Mouse (Mus musculus): ENCODE measurements at regions not wholly inside any gene's neighbourhood (a gene's known extent, or its start where the extent isn't known, plus 50 kb on each side); places are given as distances from the start of the nearest gene placed in this dataset.
A peak's percentile ranks its signal among the peaks of the same experiment; 100 is the strongest.

DNA sequence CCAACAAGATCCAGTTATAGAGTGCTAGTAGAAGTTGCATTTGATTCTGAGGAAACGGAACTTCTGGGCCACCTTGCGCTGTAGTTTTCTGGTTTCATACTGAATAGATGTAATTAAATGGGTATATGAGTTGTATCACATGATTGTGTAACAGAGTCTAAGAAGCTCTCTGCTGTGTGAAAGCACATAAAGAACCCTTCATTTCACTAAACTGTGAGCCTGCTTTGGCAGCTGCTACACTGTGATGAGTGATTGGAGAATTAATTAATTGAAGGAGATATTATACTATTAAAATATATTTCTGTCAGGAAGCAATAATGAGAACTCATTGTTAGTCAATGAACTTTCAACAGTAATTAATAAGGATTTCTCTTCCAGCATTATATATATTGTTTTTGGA lies 369.8 kb upstream of the Fbxo33 start:
- DNase-seq: no peak

DNA sequence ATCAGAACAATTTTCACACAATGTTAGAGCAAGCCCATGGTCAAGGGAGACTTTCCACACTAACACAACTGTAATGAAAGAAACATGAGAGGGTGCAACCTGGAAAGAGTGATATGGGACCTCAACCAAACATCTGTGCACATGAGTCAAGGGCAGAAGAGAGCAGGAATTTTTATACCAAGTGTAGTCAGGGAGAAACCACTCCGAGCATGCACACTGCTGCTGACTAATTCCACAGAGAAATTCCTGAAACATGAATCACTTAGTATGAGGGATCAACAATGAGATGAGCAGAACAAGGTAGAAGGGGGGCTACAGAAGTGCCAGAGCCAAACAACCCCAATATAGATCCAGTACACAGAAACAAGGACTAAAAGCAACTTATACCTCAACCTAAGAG lies 363.1 kb upstream of the Fbxo33 start:
- no peak for DNase-seq

DNA sequence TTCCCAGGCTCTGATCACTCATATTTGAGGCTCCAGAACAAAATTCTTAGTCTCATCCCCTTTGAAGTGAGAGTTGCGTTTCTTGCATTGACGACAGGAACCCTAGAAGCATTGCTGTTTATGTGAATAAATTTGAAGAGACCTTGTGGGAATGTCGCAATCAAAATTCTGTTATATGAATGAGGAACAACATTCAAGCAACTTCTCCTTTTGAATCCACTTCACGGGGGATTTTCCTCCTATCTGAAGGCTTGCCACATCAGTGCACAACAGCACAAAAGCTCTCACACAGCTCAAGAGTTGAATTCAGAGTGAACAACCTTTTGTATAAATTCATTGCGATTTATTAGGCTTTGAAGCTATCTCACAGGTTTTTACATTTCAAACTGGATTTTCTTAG lies 360.2 kb upstream of the Fbxo33 start:
- no peak for DNase-seq

DNA sequence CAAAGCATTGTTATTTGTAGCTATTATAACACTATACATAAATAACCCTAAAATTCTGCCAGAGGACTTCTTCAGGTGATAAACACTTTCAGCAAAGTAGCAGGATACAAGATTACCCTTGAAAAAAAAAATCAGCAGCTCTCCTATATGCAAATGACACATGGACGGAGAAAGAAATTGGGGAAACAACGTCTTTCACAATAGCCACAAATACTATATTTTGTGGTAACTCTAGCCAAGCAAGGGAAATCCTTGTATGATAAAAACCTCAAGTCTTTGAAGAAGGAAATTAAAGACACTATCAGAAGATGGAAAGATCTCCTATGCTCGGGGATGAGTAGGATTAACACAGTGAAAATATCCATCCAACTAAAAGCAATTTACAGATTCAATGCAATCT lies 344.4 kb upstream of the Fbxo33 start:
- DNase-seq: no peak

DNA sequence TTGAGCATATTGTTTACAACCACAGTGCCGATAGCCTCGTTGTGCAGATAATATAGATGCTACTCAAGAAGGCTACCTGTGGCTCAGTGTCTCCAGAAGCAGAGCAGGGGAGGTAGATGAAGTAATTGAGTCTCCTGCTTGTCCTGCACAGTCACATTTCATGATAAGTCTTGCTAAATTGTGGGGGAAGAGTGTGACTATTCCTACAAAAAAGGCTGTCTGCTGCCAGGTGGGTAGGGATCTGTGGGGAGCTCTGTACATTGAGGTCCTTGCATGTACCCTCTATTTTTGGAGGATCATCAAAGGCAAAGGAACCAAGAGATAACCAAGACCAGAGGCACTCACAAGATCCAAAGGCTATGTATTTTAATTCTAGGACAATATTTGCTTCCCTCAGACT lies 320.3 kb upstream of the Fbxo33 start:
- no peak for DNase-seq

DNA sequence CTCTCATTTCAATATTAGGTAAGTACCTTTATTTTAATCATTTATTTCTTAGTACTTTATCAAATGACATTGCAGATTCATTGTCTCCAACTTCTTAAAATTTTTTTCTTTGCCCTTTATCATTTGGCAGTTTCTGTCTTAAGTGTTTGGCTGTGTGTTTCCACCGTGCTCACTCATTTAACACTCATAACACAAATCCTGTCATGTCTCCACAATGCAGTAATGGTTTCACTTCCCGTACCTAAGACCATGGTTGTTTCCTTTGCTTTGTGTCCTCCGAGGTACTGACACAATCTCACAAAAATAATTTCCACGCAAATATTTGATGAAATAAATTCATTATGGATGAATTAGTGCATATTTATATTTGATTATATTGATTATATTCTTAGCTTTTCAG lies 311.0 kb upstream of the Fbxo33 start:
- no peak for DNase-seq

DNA sequence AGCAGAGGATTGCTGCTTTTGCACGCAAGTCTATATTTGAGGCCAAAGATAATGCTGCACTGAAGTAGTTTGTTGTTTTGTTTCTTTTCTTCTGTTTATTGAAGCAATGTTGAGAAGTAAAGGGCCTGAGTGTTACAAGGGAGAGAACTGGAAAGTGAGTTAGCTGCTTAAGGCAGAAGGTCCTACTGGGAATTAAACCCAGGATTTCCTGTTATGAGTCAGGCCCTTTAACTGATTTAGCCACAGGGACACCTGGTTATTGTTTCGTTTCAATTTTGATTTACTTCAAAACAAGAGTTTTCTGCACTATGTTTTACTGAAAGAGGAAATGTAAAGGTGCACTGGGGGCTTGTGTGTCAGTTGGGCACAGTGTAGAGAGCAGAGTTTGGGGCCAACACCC lies 303.8 kb upstream of the Fbxo33 start:
- no peak for DNase-seq

DNA sequence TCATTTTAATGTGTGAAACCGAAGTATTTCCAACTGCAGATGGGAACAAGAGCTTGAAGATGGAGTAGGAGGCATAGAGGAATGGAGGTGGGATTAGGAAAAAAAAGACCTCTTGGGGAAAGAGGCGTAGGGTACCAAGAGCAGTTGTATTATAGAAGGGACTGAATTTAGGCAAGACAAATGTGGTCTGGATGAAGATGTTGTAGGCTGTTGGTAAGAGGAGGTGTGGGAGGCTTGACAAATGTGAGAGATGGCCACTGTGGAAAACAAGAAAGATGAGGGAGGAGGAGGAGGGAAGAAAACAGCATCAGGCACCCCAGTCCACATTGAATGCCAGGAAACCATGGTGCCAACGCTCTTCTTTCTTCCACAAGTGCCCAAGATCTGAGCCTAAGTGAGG lies 302.4 kb upstream of the Fbxo33 start:
- DNase-seq: no peak

DNA sequence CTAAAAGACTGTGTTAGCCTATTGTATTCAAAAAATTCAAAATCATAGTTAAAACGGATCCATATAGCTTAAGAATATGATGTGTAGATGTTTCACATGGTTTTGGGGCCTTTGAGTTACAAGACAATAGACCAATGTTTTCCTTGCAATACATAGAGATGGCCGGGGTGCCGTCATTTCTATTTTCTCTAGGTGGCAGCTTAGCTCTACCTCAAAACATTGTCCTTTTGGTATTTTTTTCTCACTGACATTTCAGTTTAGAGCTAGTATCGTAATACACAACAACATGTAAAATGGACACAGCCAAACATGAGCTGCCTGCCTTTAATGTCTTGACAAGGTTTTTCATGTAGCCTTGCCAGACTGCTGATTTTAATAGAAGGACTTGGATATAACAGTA lies 290.3 kb upstream of the Fbxo33 start:
- DNase-seq: no peak

DNA sequence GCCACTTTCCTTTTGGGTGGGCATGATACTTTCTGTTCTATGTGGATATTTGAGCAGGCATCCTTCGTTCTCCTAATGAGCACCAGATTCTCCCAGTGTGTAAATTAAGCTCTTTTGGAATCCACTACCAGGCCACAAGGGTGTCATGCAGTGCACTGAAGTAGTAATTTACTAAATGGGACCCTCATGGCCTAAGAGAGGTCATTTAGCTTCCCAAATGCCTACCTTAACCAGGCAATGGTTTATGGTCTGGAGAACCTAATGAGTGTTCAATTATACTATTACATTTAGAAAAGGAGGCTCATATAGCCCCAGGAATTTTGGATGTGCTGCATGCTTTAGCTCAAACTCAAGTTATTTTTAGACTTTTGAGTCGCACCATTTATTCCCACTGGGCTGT lies 289.6 kb upstream of the Fbxo33 start:
- no peak for DNase-seq

DNA sequence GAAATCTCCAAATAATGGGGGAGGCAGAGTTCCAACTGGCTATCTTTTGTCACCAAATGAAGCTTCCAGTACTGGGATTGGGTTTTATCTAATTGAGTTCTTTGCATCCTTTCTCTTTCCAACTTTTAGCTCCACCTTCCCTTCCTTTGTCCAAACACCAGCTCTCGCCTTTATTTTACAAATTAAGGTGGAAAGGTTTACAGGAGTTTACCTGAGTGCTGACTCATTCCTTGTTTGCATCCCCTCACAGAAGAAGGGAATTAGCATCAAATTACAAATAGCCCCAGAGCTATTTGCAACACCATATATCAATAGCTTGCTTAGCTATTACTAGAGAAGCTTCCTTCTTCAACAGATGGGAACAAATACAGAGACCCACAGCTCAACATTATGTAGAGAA lies 287.9 kb upstream of the Fbxo33 start:
- no peak for DNase-seq

DNA sequence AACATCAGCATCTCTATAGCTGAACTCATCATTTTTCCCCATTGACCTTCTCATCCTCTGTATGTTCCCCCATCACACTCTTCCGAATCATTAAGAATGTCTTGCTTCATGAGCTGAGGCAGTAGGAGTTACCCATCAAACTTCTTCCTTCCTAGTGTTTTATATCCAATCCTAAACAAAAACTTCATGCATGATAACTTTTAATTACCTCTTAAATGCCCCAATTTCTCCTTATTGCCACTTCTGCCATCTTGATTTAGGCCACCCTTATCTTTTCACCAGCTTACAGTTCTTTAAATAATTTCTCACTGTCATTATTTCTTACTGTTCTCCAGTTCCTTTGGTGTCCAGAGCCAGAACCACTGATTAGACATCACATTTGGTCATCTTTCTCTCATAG lies 277.9 kb upstream of the Fbxo33 start:
- no peak for DNase-seq

DNA sequence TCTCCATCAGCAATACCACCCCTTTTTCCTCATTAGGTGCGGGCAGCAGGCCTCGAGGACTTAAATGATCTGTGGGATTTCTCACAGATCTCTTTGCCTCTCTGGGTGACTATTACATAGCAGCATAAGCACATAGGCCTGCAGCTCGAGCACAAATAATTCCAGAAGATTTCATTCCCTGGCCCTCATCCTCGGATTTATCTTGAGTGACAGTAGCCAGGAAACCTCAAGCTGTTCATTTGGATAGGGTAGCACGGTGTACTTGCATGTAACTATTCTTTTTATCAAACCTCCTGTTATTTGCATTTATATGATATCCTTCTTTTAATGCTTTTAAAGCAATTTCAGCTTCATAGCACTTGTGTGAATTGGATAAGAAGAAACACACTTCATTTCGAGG lies 268.5 kb upstream of the Fbxo33 start:
- DNase-seq: no peak

DNA sequence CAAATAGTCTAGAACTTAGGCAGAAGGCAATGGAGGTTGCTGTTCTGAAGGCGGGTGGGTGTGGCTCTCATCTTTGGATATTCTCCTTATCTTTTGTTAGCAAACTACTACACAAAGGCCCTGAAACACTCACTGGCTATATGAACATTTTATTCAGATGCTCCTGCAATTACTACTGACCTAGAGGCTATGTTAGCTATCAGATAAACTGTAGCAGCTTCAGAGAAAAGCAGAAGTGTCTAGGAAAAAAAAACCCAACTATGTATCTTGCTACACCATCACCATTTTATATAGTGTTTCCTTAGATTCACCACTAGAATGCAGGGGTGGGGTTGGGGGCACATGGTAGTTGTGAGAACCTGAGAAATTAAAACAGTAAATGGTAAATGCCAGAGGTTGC lies 268.0 kb upstream of the Fbxo33 start:
- DNase-seq: no peak

DNA sequence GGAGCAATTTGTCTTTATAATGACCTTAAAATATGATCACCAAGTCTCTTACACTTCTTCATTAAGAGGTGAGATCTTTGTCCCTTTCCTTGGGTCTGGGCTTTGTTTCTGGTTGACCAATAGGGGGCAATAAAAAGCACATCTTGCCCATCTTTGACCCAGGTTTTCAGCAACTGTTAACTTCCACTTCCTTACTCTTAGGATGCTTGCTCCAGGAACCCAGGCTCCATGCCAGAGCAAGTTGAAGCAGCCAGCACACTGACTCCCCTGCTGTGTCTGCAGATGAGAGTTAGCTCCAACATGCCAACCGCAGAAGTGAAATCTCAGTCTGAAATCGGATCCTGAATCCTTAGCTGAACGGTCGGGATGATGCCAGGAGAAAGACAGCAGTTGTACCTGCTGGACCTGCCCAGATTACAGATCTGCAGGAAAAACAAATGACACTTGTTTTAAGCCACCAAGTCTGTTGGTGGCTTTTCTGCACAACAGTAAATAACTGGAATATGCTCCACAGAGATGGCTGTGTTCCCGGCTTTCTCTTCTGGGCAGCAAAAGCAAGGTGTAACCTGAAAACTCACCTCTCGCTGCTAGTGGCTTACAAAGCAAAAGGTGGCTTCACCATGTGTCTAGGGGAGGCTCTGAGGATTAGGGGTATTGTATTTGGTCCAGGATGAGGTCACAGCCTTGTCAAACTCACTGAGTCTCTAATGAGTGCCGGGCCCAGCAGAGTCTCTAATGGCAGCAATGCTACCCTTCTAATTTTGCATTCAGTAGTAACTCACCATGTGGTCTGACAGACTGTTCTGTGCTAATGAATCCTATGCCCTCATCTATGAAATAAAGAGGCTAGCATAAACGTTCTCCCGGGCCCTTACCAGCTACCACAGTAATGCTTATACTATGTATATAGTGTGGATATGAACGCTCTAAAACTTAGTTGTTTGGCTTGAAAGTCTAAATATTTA lies 241.8 kb upstream of the Fbxo33 start:
- DNase-seq: no peak

DNA sequence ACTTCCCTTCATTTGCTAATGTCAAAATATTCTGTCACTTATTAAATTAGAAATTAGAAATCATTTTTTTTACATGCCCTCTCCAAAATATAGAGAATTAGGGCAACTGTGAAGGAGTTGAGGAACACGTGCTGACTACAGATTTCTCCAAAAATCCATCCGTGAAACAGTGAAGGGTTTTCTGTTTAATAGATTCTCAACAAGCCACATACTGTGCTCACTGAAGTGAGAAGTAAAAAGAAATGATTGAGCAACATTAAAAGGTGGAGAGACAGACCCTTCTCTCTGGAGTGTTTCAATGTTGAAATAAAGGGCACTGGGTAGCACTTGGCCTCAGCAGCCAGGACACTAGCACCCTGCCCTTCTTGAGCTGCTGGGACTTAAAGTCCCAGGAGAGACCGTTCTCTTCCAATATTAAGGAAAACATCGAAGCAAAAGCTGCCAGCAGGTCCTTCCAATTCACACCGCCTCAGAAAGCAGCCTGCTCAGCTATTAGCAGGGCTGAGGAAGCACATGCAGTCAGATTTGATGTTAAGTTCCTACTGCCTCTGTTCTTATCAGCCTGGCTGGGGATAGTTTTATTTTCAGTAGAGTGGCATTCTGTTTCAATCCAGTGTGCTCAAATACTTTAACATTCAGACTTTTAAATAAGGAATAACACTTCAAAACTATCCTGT lies 236.8 kb upstream of the Fbxo33 start:
- DNase-seq: peak in 1 of 2 experiments; percentile 2

DNA sequence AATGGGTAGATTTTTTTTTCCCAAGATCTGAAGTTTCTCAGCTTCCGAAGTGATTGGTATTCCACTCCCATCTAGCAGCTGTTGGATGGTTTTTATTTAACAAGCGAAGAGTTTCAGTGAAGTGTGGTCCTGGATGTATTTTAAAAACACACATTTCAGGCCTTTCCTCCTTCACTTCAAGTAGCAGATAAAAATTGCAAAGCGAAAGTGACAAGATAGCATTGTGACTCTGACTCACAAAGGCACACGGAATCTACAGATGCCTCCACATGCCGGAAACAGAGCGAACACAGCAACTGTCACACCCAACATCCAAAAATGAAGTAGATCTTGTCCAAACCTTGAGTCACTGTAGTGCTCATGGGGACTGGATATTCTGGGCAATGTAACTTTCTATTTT lies 195.5 kb upstream of the Fbxo33 start:
- no peak for DNase-seq

DNA sequence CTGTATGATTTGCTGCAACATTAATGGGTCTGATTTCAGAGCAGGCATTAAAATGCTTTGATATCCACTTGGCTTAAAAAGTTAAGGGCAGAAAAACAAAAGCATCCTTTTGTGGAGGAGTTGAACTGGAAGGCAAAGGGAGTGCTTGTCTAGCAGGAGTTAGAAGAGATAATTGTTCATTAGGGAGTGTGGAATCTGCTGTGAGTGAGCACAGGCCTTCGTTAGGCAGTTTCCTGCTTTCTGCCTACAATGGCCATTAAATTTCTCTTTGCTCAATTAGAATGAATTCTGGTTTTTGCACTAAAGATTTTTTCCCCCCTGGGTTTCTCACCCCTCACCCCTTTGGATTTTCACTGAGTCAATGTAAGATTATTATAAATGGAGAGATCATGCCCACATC lies 192.0 kb upstream of the Fbxo33 start:
- DNase-seq: no peak

DNA sequence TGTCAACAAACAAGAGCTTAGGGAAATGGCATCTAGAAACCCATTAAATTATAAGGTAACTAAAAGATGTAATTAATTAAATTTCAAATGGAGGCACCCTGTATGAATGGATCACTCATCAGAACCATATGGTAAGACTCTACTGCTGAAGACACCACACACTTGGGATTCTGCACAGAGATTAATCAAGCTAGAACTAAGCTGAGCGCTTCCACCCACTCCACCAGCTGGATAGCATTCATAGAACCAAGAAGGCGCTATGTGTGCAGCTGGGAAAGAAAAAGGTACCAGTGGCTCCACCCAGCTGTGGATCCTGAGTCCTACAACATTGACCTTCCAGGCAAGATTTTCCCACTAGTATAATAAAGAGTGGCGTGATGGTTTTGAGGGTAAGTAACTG lies 171.6 kb upstream of the Fbxo33 start:
- DNase-seq: no peak

DNA sequence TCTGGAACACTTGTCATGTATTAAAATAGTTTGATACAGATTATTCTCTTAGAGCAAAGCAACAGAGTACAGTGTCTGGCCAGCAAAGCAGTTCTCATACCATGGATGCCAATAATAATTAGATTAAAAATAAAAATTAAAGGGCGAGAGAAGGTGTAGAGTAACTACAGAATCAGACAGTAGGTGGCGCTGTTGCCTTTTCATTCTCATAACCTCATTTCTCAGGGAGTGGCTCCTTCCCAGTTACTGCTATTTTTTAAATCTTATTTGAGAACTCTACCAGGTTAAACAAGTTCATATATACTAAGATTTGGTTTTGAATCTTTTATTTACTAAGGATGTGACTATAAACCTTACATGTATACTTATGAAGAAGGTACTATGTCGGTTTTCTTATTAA lies 163.3 kb upstream of the Fbxo33 start:
- peak in 1 of 2 experiments; percentile 6 for DNase-seq

DNA sequence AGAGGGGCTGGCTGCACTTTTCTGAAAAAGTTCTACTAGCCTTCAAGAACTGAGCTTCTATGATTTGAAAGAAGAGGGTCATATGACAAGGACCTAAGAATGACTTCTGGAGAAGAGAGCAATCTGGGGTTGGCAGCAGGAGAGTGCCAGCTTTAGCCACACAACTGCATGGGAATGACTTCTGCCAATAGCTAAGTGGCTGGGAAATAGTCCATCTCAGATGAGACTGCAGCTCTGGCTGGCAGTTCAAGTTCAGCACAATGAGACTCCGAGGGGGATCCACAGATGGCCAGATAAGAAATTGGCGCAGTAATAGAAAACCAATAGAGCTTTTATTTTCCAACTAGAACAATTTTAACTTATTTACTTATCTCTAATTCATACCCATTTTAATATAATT lies 122.1 kb upstream of the Fbxo33 start:
- DNase-seq: no peak

DNA sequence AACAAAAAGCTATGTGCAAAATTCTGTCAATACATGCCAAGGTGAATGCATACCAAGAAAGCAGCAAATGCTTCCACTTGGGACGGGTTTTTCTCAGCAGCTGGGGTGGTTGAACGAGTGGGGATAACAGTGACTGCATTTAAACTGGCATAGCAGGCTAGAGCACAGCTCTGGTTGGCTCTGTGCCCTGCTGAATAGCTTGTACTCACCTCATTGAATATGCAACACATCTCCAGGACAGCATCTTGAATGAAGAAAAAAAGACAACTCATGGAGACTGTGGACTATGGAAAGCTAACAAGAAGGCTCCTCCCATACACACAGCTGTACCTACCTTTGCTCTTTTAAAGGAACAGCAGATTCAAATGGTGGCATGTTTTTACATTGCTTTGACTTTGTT lies 111.2 kb upstream of the Fbxo33 start:
- DNase-seq: no peak

DNA sequence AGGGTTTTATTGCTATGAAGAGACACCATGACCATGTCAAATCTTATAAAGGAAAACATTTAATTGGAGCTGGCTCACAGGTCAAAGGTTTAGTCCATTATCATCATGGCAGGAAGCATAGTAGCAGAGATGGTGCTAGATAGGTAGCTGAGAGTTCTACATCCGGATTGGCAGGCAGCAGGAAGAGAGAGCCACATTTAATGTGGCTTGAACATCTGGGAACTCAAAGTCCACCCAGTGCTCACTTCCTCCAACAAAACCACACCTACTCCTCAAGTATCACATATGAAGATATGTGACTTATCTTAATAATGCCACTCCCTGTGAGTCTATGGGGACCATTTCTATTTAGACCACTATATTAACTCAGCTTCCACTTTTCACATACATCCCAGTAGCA lies 93.2 kb upstream of the Fbxo33 start:
- no peak for DNase-seq

DNA sequence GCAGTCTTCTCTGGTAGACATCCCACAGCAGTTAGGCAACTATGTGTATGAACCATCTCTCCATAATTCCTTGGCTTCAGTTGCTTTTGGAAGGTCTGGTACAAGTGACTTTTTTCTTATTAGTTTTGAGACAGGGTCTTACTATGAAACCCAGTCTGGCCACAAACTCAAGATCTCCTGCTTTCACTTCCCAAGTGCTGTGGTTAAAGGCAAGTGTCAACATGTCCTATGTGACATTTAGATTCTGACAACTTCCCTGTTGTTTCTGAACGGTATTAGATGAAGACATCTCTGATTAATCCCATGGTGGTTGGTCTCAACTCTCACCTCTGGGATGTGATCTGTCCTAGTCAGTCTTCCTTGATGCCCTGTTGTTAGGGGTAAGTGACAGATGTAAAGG lies 88.4 kb upstream of the Fbxo33 start:
- no peak for DNase-seq

DNA sequence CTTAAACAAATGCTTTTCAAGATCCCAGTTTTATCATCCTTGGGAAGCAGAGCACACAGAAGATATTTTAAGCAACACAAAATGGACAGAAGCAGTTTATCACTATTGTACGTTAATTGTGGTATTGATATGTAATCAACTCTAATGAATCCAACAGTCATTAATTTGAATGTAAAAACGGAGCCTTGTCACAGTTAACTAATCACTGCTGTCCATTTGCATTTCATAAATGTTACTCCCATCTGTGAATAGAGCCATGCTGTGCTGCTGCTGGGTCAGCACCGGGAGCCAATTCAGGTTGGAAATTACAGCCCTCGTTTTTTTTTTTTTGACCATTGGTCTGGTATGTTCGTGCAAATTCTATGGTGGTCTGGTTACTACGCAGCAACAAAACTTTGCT lies 85.0 kb upstream of the Fbxo33 start:
- DNase-seq: no peak
